Mouse (Mus musculus): Measurements from ENCODE around the gene Olfr981. TPM values are rescaled to one million over a fixed set of nuclear protein-coding genes. Genes with fewer than 3 reads are reported as not detected.
"Not testable (repeated sequence)": the region's sequence is repeated elsewhere in the genome, so short reads cannot be mapped to it uniquely, and the experiment has no call there.

Gene Olfr981
- not detected in 2 replicates for polyA plus RNA-seq (2016; fragmentation: Nextera tagmentation; extraction: Ambion mirVana)

DNA sequence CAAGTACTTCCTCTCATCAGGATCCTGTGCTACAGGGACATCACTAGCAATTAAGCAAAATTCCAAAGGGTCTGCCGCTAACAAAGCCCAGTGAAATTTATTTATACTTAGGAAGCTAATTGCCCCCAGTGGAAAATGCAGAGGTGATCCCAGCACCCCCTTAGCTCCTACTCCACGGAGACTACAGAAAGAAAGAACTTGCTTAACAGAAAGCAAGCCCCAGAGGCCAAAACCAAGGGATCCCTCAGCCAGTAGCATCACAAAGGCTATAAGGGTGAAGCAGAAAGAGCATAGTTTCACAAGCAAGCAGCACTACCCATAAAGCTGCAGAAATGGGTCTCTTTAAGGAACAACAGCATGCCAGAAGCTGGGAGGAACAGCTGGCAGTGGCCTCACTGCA is at the start of gene Olfr981:
TSS of gene Olfr981 (plus strand) at position 301 of the 400 bp plus-strand sequence.
- H3K27me3 ChIP-seq (ENCODE audit: low read depth, poor library complexity, severe bottlenecking): no peaks in the 10 kb centered on the region
- H3K27ac ChIP-seq: no peak within 1 kb of the TSS
- DNase-seq (ENCODE audit: low spot score): no peak
- no peaks in the 10 kb centered on the region for H3K4me1 ChIP-seq
- H3K36me3 ChIP-seq: no peaks in the 10 kb centered on the region
- H3K9me3 ChIP-seq (replicated peaks): no peaks in the 10 kb centered on the region
- WGBS: 69% methylated on average over 2 of the region's 2 CpGs
- H3K4me3 ChIP-seq: no peak within 1 kb of the TSS

DNA sequence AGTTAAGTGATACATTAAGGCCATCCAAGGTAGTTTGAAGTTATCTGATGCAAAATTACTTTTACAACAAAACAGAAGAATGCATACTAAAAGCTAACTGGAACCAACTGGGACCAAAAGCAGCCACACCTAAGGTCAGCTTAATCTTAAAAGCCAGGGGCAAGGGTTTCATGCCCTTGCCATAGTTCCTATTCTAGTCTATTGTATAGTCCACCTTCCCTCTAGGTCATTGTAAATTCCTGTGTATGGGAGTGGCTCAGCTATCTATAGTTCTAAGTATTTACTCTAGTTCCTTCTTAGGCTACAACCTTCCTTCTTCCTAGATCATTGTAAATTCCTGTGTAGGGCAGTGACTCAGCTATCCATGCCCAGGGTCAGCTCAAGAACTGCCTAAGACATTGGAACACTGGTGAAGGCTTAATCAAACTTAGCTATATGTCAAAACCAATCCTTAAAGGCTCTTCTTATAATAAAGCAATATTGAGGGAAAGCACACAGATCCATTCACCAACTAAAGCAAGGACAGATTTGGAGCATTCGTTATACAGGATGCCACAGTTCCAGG is 44.6 kb upstream of the Olfr981 start:
- 91% methylated on average over 1 of the region's 1 CpGs for WGBS
- not testable (repeated sequence) for DNase-seq (ENCODE audit: low spot score)

DNA sequence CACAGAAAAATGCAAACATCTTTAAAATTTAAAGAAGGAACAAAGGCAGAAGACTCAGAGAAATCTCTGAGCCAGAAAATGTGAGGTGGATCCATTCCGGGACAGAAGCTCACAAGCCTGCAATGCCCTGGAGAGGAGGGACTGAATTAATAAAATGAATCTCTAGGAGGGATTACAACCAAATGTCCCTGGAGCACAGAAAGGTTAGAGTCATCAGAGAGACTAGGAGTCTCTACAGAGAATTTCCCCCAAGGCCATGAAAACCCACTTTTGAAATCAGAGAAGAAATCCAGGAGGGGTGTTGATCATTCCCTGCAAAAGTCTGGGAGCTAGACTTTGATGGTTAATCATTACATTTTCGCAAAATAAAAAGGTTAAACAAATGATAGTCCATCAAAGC is 29.5 kb upstream of the Olfr981 start, which contains the start of gene Olfr978:
TSS of gene Olfr978 (plus strand) at position 301 of the 400 bp plus-strand sequence.
- 86% methylated on average over 2 of the region's 2 CpGs for WGBS
- Histone ChIP-seq H3K4me3 (no peak within 1 kb of the TSS), H3K36me3 (no peaks in the 10 kb centered on the region), H3K27ac (no peak within 1 kb of the TSS), H3K4me1 (no peaks in the 10 kb centered on the region), H3K27me3 (ENCODE audit: low read depth, poor library complexity, severe bottlenecking) (no peaks in the 10 kb centered on the region), H3K9me3 (replicated peaks) (no peaks in the 10 kb centered on the region)
- DNase-seq (ENCODE audit: low spot score): no peak

More for the DNA sequence above, 44.6 kb upstream of the Olfr981 start:
- not testable (repeated sequence) for H3K27ac ChIP-seq; H3K36me3 ChIP-seq; H3K9me3 ChIP-seq (replicated peaks); H3K4me1 ChIP-seq; H3K27me3 ChIP-seq (ENCODE audit: low read depth, poor library complexity, severe bottlenecking); H3K4me3 ChIP-seq

DNA sequence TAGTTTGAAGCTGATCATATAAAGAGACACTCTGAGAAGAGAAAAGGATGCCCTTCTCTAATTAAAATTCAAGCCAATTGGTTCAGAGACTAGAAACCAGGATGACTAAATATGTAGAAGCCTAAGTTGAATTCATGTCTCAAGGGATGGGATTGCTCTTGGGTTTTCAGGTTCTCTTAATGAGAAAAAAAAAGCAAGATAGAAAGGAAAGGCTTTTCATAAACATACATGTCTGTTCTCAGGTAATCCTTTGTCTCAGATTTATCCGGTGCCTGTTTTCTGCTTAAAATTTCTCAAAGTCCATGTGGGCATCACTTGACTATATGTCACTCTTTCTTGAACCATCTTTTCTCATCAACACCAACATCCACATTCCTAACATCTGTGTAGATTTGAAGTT is 17.9 kb upstream of the Olfr981 start, which contains the start of gene Olfr979:
TSS of gene Olfr979 (minus strand) at position 101 of the 400 bp plus-strand sequence.
- no peak for DNase-seq (ENCODE audit: low spot score)
- Histone ChIP-seq H3K36me3 (no peaks in the 10 kb centered on the region), H3K4me3 (no peak within 1 kb of the TSS), H3K4me1 (no peaks in the 10 kb centered on the region), H3K27ac (no peak within 1 kb of the TSS), H3K9me3 (replicated peaks) (no peaks in the 10 kb centered on the region), H3K27me3 (ENCODE audit: low read depth, poor library complexity, severe bottlenecking) (no peaks in the 10 kb centered on the region)
- WGBS: 89% methylated on average over 1 of the region's 1 CpGs

DNA sequence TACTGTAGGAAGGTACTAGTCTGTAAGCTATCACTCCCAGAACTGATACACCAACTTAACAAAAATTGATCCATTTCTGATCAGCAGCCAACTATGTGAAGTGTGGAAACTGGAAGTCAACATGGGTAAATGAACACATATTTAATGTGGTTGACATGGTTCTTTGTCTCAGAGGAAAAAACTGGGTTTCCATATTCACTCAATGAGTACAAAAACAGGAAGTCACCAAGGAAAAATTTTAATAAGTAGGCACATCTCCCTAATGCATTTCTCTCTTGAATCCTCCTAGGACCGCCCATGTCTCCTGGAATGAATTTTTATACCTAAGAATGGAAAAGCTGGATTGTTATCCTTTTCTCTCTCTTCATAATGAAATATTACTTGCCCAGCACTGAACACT is 11.8 kb upstream of the Olfr981 start, which contains the start of gene Olfr980:
TSS of gene Olfr980 (minus strand) at position 101 of the 400 bp plus-strand sequence.
- H3K36me3 ChIP-seq: no peaks in the 10 kb centered on the region
- H3K4me1 ChIP-seq: no peaks in the 10 kb centered on the region
- whole genome bisulfite sequencing: 91% methylated on average over 1 of the region's 1 CpGs
- no peak within 1 kb of the TSS for H3K27ac ChIP-seq
- H3K4me3 ChIP-seq: no peak within 1 kb of the TSS
- H3K27me3 ChIP-seq (ENCODE audit: low read depth, poor library complexity, severe bottlenecking): no peaks in the 10 kb centered on the region
- no peak for DNase-seq (ENCODE audit: low spot score)
- no peaks in the 10 kb centered on the region for H3K9me3 ChIP-seq (replicated peaks)

DNA sequence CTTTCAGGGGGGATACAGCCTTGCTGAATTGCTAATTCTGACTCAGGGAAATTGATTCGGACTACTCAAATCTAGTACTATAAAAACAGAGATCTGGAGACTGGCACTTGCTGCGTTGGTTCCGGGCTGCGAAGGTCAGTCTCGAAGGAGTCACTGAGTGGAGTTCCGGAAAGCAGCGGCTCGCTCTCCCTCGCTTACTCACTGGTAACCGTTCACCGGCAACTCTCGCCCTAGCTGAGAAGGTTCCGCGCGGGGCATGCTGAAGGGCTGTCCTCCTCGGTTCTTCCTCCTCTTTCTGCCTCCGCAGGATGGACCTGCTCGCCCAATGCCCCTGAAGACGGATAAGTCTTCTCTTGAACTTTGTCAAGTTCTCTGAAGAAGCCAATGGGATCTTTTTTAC is 28.9 kb downstream of the Olfr981 start:
- WGBS: 92% methylated on average over 19 of the region's 19 CpGs
- DNase-seq (ENCODE audit: low spot score): no peak
- H3K4me1 ChIP-seq: no peaks in the 10 kb centered on the region
- no peak overlapping the region for H3K4me3 ChIP-seq
- H3K9me3 ChIP-seq (replicated peaks): no peaks in the 10 kb centered on the region
- no peaks in the 10 kb centered on the region for H3K36me3 ChIP-seq
- H3K27ac ChIP-seq: no peak overlapping the region
- H3K27me3 ChIP-seq (ENCODE audit: low read depth, poor library complexity, severe bottlenecking): no peaks in the 10 kb centered on the region

DNA sequence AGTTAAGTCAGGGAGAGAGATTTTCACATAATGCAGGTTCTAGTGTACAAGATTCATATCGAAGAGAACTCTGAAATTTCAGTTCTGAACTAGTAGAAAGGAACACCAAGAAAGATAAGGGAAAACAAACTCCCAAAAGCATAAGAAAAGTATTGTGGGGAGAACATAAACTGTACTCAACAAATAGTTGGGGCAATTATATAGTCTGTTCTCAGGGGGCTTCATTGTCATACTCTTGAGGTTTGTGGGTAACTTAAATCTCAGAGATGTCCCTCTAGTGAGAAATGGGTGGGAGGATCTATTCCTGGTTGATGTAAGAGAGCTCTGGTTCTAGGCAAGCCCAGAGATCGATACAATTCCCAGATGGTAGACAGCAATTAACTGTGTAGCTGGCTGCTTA is 52.3 kb downstream of the Olfr981 start, which contains the start of gene Olfr982:
TSS of gene Olfr982 (plus strand) at position 301 of the 400 bp plus-strand sequence.
- no peaks in the 10 kb centered on the region for H3K4me1 ChIP-seq
- H3K9me3 ChIP-seq (replicated peaks): no peaks in the 10 kb centered on the region
- H3K4me3 ChIP-seq: no peak within 1 kb of the TSS
- H3K27ac ChIP-seq: no peak within 1 kb of the TSS
- DNase-seq (ENCODE audit: low spot score): no peak
- H3K36me3 ChIP-seq: no peaks in the 10 kb centered on the region
- no peaks in the 10 kb centered on the region for H3K27me3 ChIP-seq (ENCODE audit: low read depth, poor library complexity, severe bottlenecking)
- 85% methylated on average over 2 of the region's 2 CpGs for WGBS

Other genes starting within 250 kb of the Olfr981 start
- gene Olfr968, start 238.2 kb upstream of the Olfr981 start, polyA plus RNA-seq (2016; fragmentation: Nextera tagmentation; extraction: Ambion mirVana): not detected in 2 replicates
- not detected in 2 replicates for gene Olfr969, start 230.5 kb upstream of the Olfr981 start, polyA plus RNA-seq (2016; fragmentation: Nextera tagmentation; extraction: Ambion mirVana)
- gene Olfr970, start 212.6 kb upstream of the Olfr981 start, polyA plus RNA-seq (2016; fragmentation: Nextera tagmentation; extraction: Ambion mirVana): not detected in 2 replicates
- not detected in 2 replicates for gene Olfr971, start 184.6 kb upstream of the Olfr981 start, polyA plus RNA-seq (2016; fragmentation: Nextera tagmentation; extraction: Ambion mirVana)
- not detected in 2 replicates for gene Olfr972, start 155.0 kb upstream of the Olfr981 start, polyA plus RNA-seq (2016; fragmentation: Nextera tagmentation; extraction: Ambion mirVana)
- gene Olfr229, start 114.1 kb upstream of the Olfr981 start, polyA plus RNA-seq (2016; fragmentation: Nextera tagmentation; extraction: Ambion mirVana): not detected in 2 replicates
- not detected in 2 replicates for gene Olfr974, start 84.0 kb upstream of the Olfr981 start, polyA plus RNA-seq (2016; fragmentation: Nextera tagmentation; extraction: Ambion mirVana)
- not detected in 2 replicates for gene Olfr975, start 69.4 kb upstream of the Olfr981 start, polyA plus RNA-seq (2016; fragmentation: Nextera tagmentation; extraction: Ambion mirVana)
- gene Olfr976, start 60.3 kb upstream of the Olfr981 start, polyA plus RNA-seq (2016; fragmentation: Nextera tagmentation; extraction: Ambion mirVana): not detected in 2 replicates
- not detected in 2 replicates for gene Olfr978, start 29.4 kb upstream of the Olfr981 start, polyA plus RNA-seq (2016; fragmentation: Nextera tagmentation; extraction: Ambion mirVana)
- not detected in 2 replicates for gene Olfr979, start 18.0 kb upstream of the Olfr981 start, polyA plus RNA-seq (2016; fragmentation: Nextera tagmentation; extraction: Ambion mirVana)
- not detected in 2 replicates for gene Olfr980, start 11.9 kb upstream of the Olfr981 start, polyA plus RNA-seq (2016; fragmentation: Nextera tagmentation; extraction: Ambion mirVana)
- not detected in 2 replicates for gene Olfr982, start 52.4 kb downstream of the Olfr981 start, polyA plus RNA-seq (2016; fragmentation: Nextera tagmentation; extraction: Ambion mirVana)
- gene Olfr983, start 72.1 kb downstream of the Olfr981 start, polyA plus RNA-seq (2016; fragmentation: Nextera tagmentation; extraction: Ambion mirVana): not detected in 2 replicates
- not detected in 2 replicates for gene Olfr984, start 92.7 kb downstream of the Olfr981 start, polyA plus RNA-seq (2016; fragmentation: Nextera tagmentation; extraction: Ambion mirVana)
- not detected in 2 replicates for gene Olfr985, start 108.7 kb downstream of the Olfr981 start, polyA plus RNA-seq (2016; fragmentation: Nextera tagmentation; extraction: Ambion mirVana)
- not detected in 2 replicates for gene Tmem225, start 126.7 kb downstream of the Olfr981 start, polyA plus RNA-seq (2016; fragmentation: Nextera tagmentation; extraction: Ambion mirVana)
- gene Olfr986, start 159.5 kb downstream of the Olfr981 start, polyA plus RNA-seq (2016; fragmentation: Nextera tagmentation; extraction: Ambion mirVana): not detected in 2 replicates
- gene Zfp202, start 170.9 kb downstream of the Olfr981 start, polyA plus RNA-seq (2016; fragmentation: Nextera tagmentation; extraction: Ambion mirVana): 7.5 and 8.4 TPM in 2 replicates
- gene Scn3b, start 247.8 kb downstream of the Olfr981 start, polyA plus RNA-seq (2016; fragmentation: Nextera tagmentation; extraction: Ambion mirVana): 0.08 and 0.15 TPM in 2 replicates